Mouse (Mus musculus) lung, postnatal 0 days (tissue): ENCODE results near the gene Amigo2.

Experiments used
- CTCF ChIP-seq: IDR thresholded peaks from 2 replicates; pipeline ENCODE4 v1.5.1; 2016; ENCODE audit warnings: antibody characterized with exemption, mild to moderate bottlenecking
- EP300 ChIP-seq: IDR thresholded peaks from 2 replicates; pipeline ENCODE4 v1.6.1; 2016; ENCODE audit warnings: antibody characterized with exemption, mild to moderate bottlenecking, control low read depth

GRCm38 (mm10) chr15:97259968-97260597, 13.0 kb upstream of the Amigo2 start:
- TF ChIP-seq CTCF (no peak), EP300 (no peak)
